Mouse (Mus musculus) bone marrow, adult 2 months (tissue): ENCODE measurements around the gene Fkbp1a.

ENCODE experiments used
- CTCF ChIP-seq: fragments of 200-500 bp; IDR thresholded peaks from 2 replicates; pipeline ENCODE4 v1.5.1; 2011; ENCODE audit warnings: low read length, control low read depth; ENCODE audit not compliant: control insufficient read depth, insufficient read depth
- POLR2A ChIP-seq: fragments of 200-500 bp; IDR thresholded peaks from 2 replicates; pipeline ENCODE4 v1.6.1; 2011; ENCODE audit warnings: low read depth, mild to moderate bottlenecking, control low read depth, low read length, borderline replicate concordance; ENCODE audit not compliant: control insufficient read depth

DNA sequence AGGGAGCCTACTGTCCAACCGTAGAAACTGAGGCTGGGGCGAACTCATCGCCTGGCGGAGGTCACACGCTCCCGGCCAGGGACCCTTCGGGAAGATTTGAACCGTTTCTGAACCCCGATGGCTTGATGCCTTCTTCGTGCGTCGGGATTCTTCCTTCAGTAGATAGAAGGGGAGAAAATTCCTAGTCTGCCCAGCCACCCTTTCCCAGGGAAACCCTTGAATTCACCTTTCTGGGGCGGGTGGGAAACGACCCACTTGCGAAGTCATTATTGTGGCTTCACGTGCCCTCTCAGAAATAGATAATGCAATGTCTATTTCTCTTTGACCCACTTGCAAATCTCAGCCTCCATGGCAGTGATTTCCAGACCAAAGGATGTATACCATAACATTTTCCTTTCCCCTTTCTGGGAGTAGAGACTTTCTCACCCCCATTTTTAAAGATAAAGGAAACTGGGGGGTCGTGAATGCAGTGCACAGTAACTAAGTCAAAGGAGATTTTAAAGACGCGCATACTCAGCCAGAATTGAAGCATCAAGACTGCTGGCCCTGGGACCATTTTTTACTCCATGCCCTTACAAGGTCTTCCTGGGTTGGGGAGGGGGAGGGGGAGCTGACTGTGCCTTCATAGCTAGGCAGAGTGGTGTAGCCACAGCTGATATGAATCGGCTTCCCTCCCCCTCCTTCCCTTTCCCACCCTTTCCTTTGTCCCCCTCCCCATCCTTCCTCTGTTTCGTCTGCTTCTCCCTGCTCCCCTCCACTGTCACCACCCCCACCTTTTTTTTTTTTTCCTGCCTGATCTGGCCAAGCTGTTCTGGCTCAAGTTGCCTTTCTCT lies 996 bp downstream of the Fkbp1a start:
- TF ChIP-seq POLR2A (no peak), CTCF (no peak)
